Mouse (Mus musculus): ENCODE data around the gene Elp1. TPM values are rescaled to one million over a fixed set of nuclear protein-coding genes. Genes with fewer than 3 reads are reported as not detected.

Gene Elp1
- 10 to 100 TPM; 62.6 to 66.6 TPM for total RNA-seq (2021)
- long read RNA-seq, experiment 1, full-length matches to known transcripts = 24 of 37 reads
- long read RNA-seq, experiment 1, partial matches to known transcripts = 11 of 37 reads
- long read RNA-seq, experiment 1, other reads (novel, unspliced or antisense) = 2 of 37 reads
- long read RNA-seq, experiment 2, full-length matches to known transcripts = 15 of 25 reads
- long read RNA-seq, experiment 2, partial matches to known transcripts = 5 of 25 reads
- long read RNA-seq, experiment 2, other reads (novel, unspliced or antisense) = 5 of 25 reads

- peak; percentile 97 for DNase-seq (ENCODE audit: low spot score in 2 of 2)
These were observed at the start of gene Elp1, which contains the start of gene Fam206a for GRCm38 (mm10) chr4:56801907-56802668. Gene Elp1 (minus strand): TSS chr4:56802331. Gene Fam206a (plus strand): TSS chr4:56802345.

DNA sequence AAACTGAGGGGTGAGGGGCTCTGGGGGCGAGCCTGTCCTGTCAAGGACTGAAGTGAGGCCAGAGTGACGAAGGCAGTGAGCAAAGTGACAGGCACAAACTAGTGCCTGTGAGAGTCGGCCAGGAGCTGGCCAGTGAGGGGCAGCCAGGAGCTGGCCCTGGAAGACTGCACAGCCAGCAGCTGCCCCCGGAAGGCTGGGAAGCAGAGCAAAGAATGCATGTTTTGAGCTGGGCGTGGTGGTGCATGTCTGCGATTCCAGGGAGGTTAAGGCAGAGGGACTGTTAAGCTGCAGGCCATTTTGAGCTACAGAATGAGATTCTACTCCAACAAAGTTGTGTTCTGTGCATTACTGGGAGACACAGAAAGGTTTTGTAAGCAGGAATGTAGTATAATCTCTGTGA is 48.6 kb upstream of the Elp1 start:
- DNase-seq (ENCODE audit: low spot score in 2 of 2) = no peak

DNA sequence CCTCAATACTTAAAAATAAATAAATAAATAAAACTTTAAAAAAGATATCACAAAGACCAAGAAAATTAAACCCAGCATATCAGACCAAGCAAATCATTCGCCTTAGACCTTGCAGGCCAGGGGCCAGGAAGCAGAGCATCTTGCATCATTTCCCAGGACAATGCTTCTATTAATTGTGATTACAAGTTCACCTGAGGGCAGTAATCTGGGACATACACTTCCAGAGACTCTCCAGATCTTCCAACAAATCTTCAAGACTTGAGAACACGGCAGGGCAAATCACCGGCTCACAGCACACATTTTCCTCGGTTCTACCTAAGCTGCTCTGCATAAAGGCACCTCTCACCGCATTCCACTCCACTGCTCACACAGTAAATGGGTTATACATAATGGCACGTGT is 45.9 kb upstream of the Elp1 start:
- DNase-seq (ENCODE audit: low spot score in 2 of 2) = no peak

GRCm38 (mm10) chr4:56847400-56847799 is 45.3 kb upstream of the Elp1 start:
- DNase-seq (ENCODE audit: low spot score in 2 of 2) = no peak

- DNase-seq (ENCODE audit: low spot score in 2 of 2) = no peak
These were observed 43.9 kb upstream of the Elp1 start for GRCm38 (mm10) chr4:56845896-56846533.

DNA sequence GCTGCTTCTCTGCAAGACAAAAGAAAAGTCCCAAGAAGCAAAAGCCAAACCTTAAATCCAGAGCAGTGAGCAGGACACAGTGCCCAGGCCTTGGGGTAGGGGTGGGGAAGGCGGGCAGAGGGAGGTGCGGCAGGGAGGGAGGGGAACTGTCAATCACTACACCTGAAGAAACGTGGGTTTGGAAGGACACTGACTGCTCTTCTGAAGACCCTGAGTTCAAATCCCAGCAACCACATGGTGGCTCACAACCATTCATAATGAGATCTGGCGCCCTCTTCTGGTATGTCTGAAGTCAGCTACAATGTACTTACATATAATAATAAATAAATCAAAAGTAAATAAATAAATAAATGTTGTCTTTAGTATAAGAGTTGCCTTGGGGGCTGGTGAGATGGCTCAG is 42.8 kb upstream of the Elp1 start:
- no peak for DNase-seq (ENCODE audit: low spot score in 2 of 2)

GRCm38 (mm10) chr4:56843963-56844362 is 41.8 kb upstream of the Elp1 start:
- no peak for DNase-seq (ENCODE audit: low spot score in 2 of 2)

- DNase-seq (ENCODE audit: low spot score in 2 of 2) = no peak
These were observed 40.4 kb upstream of the Elp1 start for GRCm38 (mm10) chr4:56842501-56842900.

DNA sequence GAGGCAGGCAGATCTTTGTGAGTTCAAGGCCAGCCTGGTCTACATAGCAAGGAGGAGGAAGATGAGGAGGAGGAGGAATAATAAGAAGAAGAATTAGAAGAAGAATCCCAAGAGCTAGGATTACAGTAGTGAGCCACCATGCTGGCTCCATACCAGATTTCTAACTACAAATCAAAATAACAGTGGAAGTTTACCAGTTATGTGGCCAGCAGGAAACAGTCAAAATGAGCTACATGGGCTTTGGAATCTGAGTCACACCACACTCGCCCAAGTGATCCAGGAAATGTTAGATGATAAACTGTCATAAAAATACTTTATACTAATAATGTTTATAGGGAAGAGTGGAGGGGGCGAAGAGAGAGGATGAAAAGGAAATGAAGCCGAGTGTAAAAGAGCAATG is 38.2 kb upstream of the Elp1 start:
- DNase-seq (ENCODE audit: low spot score in 2 of 2) = no peak

DNA sequence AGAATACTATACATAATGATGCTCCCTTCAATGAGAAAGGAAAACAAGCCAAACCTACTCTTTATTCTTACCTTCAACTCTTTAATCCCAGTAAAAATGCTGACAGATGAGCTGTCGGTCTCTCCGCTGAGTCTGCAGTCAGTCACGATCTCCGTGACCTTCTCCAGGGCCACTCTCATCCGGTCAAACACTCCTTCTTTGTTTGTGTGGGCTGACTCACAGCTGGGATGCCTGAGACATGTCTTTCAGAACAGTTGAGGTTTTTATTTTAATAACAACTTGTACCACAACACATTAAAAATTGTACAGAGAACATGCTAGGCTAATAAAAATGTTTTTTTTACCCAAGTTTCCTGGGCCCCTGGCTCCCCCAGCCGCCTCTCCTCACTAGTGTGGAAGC is 35.5 kb upstream of the Elp1 start:
- no peak for DNase-seq (ENCODE audit: low spot score in 2 of 2)

GRCm38 (mm10) chr4:56831998-56832397 is 29.9 kb upstream of the Elp1 start:
- DNase-seq (ENCODE audit: low spot score in 2 of 2) = no peak

GRCm38 (mm10) chr4:56831013-56831609 is 29.0 kb upstream of the Elp1 start:
- no peak for DNase-seq (ENCODE audit: low spot score in 2 of 2)

DNA sequence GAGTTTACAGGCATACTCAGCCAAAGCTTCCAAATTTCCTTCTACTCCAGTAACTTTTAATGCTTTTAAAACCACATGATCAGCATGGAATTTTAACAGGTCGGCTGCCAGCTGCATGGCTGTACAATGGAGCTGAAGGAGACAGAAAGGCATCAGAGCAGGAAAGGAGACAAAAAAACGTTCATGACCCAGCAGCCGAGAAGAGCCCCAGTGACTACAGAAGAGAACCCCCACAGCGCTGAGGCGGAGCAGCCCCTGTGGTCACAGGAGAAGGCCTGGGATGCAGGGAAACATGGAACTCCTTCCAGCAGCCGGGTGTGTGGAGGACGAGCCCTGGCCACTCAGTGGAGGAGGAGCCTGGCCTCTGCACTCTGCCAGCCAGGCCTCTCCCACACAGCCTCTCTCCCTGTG is 27.4 kb upstream of the Elp1 start:
- DNase-seq (ENCODE audit: low spot score in 2 of 2) = no peak

DNA sequence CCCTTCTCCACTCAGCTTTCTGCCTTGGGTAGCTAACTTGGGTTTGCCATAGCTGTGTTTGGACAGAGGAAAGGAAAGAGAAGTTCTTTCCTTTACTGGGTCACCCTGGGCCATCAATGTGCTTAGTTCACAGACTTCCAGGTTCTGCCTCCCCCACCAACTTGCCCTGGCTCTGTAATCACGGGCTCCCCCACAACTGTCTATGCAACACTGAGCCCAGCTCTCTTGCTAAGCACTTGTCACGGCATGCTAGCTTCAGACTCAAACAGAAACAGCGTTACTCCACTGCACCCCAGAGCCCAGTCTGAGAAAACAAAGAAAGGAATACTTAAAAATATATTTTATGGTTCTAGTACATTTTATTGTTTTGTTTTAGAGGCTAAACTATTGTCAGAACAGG is 26.8 kb upstream of the Elp1 start:
- no peak for DNase-seq (ENCODE audit: low spot score in 2 of 2)

DNA sequence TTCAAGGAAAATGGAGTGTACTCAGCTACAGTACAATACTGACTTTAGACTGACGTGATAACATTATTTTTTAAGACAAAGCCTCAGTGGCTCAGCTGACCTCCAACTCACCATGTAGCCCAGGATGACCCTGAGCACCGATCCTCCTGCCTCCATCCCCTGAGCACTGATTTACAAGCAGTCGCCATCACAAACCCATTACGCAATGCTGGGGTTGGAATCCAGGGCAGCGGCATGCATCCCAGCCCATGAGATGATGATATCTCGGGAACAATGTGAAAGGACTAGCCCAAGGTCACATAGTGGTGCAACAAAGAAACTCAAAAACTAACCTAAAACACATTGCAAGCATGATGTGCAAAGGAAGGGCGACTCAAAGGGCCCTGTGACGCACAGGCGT is 22.1 kb upstream of the Elp1 start:
- no peak for DNase-seq (ENCODE audit: low spot score in 2 of 2)

DNA sequence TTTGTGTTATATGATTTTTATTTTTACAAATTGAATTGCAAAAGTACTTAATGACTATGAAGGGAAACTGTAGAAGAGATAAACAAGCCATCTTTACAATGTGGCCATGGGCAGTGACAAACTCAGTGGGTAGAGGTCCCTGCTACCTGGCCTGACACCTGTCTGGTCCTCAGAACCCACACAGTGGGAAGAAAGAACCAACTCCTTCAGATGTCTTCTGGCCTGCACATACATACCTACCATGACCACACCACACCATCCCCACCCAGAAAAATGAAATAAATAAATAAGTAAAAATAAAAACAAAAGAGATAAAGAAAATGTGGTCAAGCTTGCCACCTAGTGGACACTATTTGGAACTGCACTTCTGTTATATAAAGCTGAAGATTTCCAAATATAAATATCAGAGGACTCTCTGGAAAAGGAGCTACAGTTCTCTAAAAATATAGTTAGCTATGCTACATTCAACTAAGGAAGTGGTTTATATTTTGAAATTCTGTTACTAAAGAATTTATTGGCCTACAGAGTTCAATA is 18.0 kb upstream of the Elp1 start:
- no peak for DNase-seq (ENCODE audit: low spot score in 2 of 2)

DNA sequence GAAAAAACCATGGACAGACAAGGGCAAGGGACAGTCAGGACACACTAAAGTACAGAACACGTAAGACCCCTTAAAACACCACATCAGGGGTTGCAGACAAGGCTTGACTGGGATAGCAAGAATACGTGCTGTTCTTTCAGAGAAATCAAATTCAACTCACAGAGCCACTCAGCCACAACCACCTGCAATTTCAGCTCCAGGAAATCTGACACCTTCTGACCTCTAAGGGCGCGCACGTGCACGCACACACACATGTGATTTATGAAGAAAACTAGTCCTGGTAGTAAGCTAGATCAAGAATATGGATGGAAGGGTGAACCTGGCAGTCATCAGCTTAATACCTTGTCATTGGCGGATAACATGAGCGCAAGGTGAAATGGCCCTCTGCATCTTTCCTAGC is 13.0 kb upstream of the Elp1 start:
- no peak for DNase-seq (ENCODE audit: low spot score in 2 of 2)

DNA sequence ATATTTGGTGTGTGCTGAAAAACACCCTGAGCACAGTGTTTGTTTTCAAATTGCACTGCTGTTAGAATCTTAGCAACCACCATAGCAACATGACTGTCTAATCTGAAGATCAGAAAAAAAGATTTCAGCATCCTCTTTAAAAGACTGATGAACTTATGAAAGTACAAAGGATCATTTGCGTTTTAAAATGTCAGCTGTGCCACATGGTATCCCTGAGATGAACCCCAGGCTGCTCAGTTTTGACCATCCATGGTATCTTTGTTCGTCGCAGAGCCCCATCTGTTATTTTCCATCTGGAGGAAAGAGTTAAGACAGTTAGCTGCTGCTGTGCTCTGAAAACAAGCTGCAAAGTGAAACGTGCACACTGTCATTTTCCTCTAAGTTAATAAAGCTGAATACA is 10.0 kb upstream of the Elp1 start:
- no peak for DNase-seq (ENCODE audit: low spot score in 2 of 2)

- DNase-seq (ENCODE audit: low spot score in 2 of 2) = no peak
These were observed 9.5 kb upstream of the Elp1 start for GRCm38 (mm10) chr4:56811642-56812041.

DNA sequence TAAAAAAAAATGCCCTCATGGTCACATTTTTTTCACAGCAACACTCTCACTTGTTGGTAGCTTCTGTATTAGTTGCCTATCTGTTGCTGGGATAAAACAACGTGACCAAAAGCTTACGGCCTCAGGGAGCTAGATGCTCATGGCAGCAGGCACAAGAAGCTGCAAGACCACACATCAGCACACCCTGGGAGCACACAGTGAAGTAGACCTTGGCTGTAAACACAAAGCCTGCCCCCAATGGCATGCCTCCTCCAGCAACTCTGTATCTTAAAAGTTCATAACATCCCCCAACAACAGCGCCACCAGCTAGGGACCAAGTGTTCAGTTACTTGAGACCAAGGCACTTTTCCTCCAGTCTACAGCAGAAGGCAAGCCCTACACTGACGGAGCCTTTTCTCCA is 6.9 kb upstream of the Elp1 start:
- DNase-seq (ENCODE audit: low spot score in 2 of 2) = no peak

DNA sequence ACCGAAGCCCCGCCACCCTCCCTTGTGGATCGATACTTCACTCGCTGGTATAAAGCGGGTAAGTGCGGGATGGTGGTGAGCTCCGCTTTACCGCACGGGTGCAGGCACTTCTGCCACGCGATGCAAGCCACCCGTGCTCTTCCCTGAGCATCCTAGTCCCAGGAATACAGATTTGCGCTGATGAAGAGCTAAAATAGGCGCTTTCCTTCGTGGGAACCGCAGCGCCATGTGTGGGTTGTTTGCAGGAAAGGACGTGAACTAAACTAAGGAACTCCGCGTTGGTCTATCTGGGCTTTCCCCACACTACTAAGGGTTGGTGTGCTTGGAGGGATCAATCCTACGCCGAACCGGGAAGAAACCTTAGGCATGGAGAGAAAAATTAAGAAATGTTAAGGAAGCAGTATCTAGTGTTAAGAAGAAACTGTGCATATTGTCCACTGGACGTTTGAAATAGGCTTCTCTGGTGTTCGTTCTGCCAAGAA is 579 bp upstream of the Elp1 start:
- DNase-seq (ENCODE audit: low spot score in 2 of 2) = peak in 1 of 2 experiments; percentile 10

Measured in left cerebral cortex, adult 18-20 months (tissue).